Mouse (Mus musculus): ENCODE data around the gene Gm10638. TPM values are rescaled to one million over a fixed set of nuclear protein-coding genes. Genes with fewer than 3 reads are reported as not detected.

The Gm10638 gene
- polyA plus RNA-seq, 1 experiment from 2014 or later = 6.9 TPM

- no peaks in the 10 kb centered on the region for H3K27me3 ChIP-seq (ENCODE audit: control insufficient read depth, insufficient read depth, low read length)
- no peak overlapping the region for H3K4me2 ChIP-seq (replicated peaks; ENCODE audit: low read depth)
- H3K27ac ChIP-seq (replicated peaks) = no peak overlapping the region
- 85% methylated on average over 6 of the region's 6 CpGs for WGBS
- no peak for DNase-seq (ENCODE audit: low spot score)
- H3K4me3 ChIP-seq (ENCODE audit: low read depth, low read length) = no peak overlapping the region
- TF ChIP-seq CTCF (IDR thresholded peaks at IDR 0.05; ENCODE audit: low read depth) (peak; percentile 50), EP300 (optimal IDR thresholded peaks at IDR 0.05) (no peak)
- H3K4me1 ChIP-seq (replicated peaks; ENCODE audit: control insufficient read depth, insufficient read depth) = no peaks in the 10 kb centered on the region
- H3K9me3 ChIP-seq (ENCODE audit: control insufficient read depth, low read length) = no peaks in the 10 kb centered on the region
- no peak for ATAC-seq (ENCODE audit: low FRiP score, low TSS enrichment)
- peaks cover 3% of the 10 kb centered on the region; the same call in 1 of the 2 replicates for H3K36me3 ChIP-seq (ENCODE audit: control insufficient read depth, insufficient read depth, low read length)
- no peak overlapping the region for H3K9ac ChIP-seq (ENCODE audit: low read length)
These were observed 24.6 kb upstream of the Gm10638 start for GRCm38 (mm10) chr8:86720756-86721459.

GRCm38 (mm10) chr8:86721490-86721889, 24.0 kb upstream of the Gm10638 start:
- ATAC-seq (ENCODE audit: low FRiP score, low TSS enrichment) = no peak
- Histone ChIP-seq H3K27me3 (ENCODE audit: control insufficient read depth, insufficient read depth, low read length) (no peaks in the 10 kb centered on the region), H3K4me2 (replicated peaks; ENCODE audit: low read depth) (no peak overlapping the region), H3K4me1 (replicated peaks; ENCODE audit: control insufficient read depth, insufficient read depth) (no peaks in the 10 kb centered on the region), H3K27ac (replicated peaks) (no peak overlapping the region), H3K36me3 (ENCODE audit: control insufficient read depth, insufficient read depth, low read length) (peaks cover 3% of the 10 kb centered on the region; the same call in 1 of the 2 replicates), H3K9ac (ENCODE audit: low read length) (no peak overlapping the region), H3K4me3 (ENCODE audit: low read depth, low read length) (no peak overlapping the region), H3K9me3 (ENCODE audit: control insufficient read depth, low read length) (no peaks in the 10 kb centered on the region)
- TF ChIP-seq CTCF (IDR thresholded peaks at IDR 0.05; ENCODE audit: low read depth) (no peak), EP300 (optimal IDR thresholded peaks at IDR 0.05) (no peak)
- no peak for DNase-seq (ENCODE audit: low spot score)
- WGBS = 75% methylated on average over 2 of the region's 2 CpGs

- H3K4me1 ChIP-seq (replicated peaks; ENCODE audit: control insufficient read depth, insufficient read depth) = peaks cover 11% of the 10 kb centered on the region; the same call in 1 of the 2 replicates
- no peak for TF ChIP-seq EP300 (optimal IDR thresholded peaks at IDR 0.05)
- 59% methylated on average over 6 of the region's 6 CpGs for WGBS
- no peak overlapping the region for H3K4me2 ChIP-seq (replicated peaks; ENCODE audit: low read depth)
- no peaks in the 10 kb centered on the region for H3K36me3 ChIP-seq (ENCODE audit: control insufficient read depth, insufficient read depth, low read length)
- ATAC-seq (ENCODE audit: low FRiP score, low TSS enrichment) (no peak), DNase-seq (ENCODE audit: low spot score) (no peak)
- no peaks in the 10 kb centered on the region for H3K9me3 ChIP-seq (ENCODE audit: control insufficient read depth, low read length)
- no peak overlapping the region for H3K4me3 ChIP-seq (ENCODE audit: low read depth, low read length)
- no peak overlapping the region for H3K27ac ChIP-seq (replicated peaks)
- H3K27me3 ChIP-seq (ENCODE audit: control insufficient read depth, insufficient read depth, low read length) = no peaks in the 10 kb centered on the region
- no peak overlapping the region for H3K9ac ChIP-seq (ENCODE audit: low read length)
These were observed 18.5 kb upstream of the Gm10638 start for GRCm38 (mm10) chr8:86726959-86727358.

DNA sequence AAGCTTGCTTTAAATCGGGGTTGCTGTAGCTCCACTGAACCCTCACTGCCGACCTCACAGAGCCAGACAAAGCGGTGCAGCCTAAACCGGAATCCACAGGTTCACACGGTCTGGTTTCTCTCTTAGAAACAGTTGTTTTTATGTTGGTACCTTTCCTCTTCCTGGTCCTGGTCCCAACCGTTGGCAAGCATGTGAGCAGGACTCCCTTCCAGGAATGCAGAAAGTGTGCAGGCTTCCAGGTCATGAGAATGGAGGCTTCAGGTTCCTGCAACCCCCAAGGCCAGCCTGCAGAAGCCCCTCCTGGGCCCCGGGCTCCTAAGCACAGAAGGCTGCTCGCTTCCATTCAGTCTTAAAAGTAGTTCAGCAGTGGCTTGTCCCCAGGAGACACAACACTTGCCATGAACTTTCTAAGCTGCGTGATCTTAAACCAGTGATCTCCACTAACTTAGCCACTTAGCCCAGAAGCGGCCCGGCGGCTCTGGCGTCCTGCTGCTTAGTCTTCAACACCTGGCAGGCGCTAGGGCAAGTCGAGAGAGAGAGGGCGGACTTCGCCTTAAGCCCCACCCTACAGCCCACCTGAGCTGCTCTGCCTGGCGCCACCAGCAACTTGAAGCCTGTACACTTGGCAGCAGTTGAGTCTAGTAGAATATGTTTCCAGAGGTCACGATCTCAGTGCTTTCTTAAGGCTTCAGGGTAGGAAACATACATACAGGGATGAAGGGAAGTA, 17.1 kb upstream of the Gm10638 start:
- ATAC-seq (ENCODE audit: low FRiP score, low TSS enrichment) (peak; percentile 53), DNase-seq (ENCODE audit: low spot score) (peak; percentile 55)
- Histone ChIP-seq H3K9ac (ENCODE audit: low read length) (no peak overlapping the region), H3K27ac (replicated peaks) (peak overlapping the region; percentile 58), H3K4me1 (replicated peaks; ENCODE audit: control insufficient read depth, insufficient read depth) (peaks cover 11% of the 10 kb centered on the region; the same call in 1 of the 2 replicates), H3K27me3 (ENCODE audit: control insufficient read depth, insufficient read depth, low read length) (no peaks in the 10 kb centered on the region), H3K9me3 (ENCODE audit: control insufficient read depth, low read length) (no peaks in the 10 kb centered on the region), H3K4me3 (ENCODE audit: low read depth, low read length) (no peak overlapping the region), H3K4me2 (replicated peaks; ENCODE audit: low read depth) (peak overlapping the region; percentile 5; the same call in 1 of the 2 replicates), H3K36me3 (ENCODE audit: control insufficient read depth, insufficient read depth, low read length) (no peaks in the 10 kb centered on the region)
- no peak for TF ChIP-seq EP300 (optimal IDR thresholded peaks at IDR 0.05)
- TF ChIP-seq CTCF (IDR thresholded peaks at IDR 0.05; ENCODE audit: low read depth) = no peak
- 49% methylated on average over 19 of the region's 19 CpGs for WGBS

DNA sequence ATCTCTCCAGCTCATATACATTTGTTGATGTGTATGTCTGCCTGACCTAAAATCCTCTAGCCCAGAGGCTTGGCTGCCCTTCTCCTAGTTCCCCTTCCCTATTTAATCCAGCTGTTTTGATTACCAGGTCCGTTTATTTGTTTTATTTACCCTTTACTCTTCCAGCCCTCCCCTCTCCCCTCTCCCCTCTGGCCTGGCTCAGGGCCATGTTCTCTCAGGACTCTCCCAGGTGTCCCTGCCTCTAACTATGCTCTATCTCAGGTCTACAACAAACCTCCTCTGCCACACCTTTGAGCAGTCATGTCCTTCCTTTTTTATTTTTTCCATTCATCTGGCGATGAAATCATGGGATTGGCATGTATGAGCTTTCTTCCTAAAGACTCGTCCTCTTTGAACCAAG, 15.2 kb upstream of the Gm10638 start:
- Histone ChIP-seq H3K9me3 (ENCODE audit: control insufficient read depth, low read length) (no peaks in the 10 kb centered on the region), H3K36me3 (ENCODE audit: control insufficient read depth, insufficient read depth, low read length) (no peaks in the 10 kb centered on the region), H3K27me3 (ENCODE audit: control insufficient read depth, insufficient read depth, low read length) (no peaks in the 10 kb centered on the region), H3K9ac (ENCODE audit: low read length) (no peak overlapping the region), H3K27ac (replicated peaks) (no peak overlapping the region), H3K4me2 (replicated peaks; ENCODE audit: low read depth) (no peak overlapping the region), H3K4me3 (ENCODE audit: low read depth, low read length) (no peak overlapping the region), H3K4me1 (replicated peaks; ENCODE audit: control insufficient read depth, insufficient read depth) (peaks cover 11% of the 10 kb centered on the region; the same call in 1 of the 2 replicates)
- 13% methylated on average over 3 of the region's 3 CpGs for WGBS
- TF ChIP-seq EP300 (optimal IDR thresholded peaks at IDR 0.05) (no peak), CTCF (IDR thresholded peaks at IDR 0.05; ENCODE audit: low read depth) (no peak)
- no peak for ATAC-seq (ENCODE audit: low FRiP score, low TSS enrichment)
- DNase-seq (ENCODE audit: low spot score) = no peak

GRCm38 (mm10) chr8:86730860-86731259, 14.6 kb upstream of the Gm10638 start:
- ATAC-seq (ENCODE audit: low FRiP score, low TSS enrichment) (no peak), DNase-seq (ENCODE audit: low spot score) (no peak)
- peaks cover 11% of the 10 kb centered on the region; the same call in 1 of the 2 replicates for H3K4me1 ChIP-seq (replicated peaks; ENCODE audit: control insufficient read depth, insufficient read depth)
- no peaks in the 10 kb centered on the region for H3K9me3 ChIP-seq (ENCODE audit: control insufficient read depth, low read length)
- no peak overlapping the region for H3K4me3 ChIP-seq (ENCODE audit: low read depth, low read length)
- H3K9ac ChIP-seq (ENCODE audit: low read length) = no peak overlapping the region
- no peaks in the 10 kb centered on the region for H3K27me3 ChIP-seq (ENCODE audit: control insufficient read depth, insufficient read depth, low read length)
- H3K4me2 ChIP-seq (replicated peaks; ENCODE audit: low read depth) = no peak overlapping the region
- no peak overlapping the region; the same call in 1 of the 2 replicates for H3K27ac ChIP-seq (replicated peaks)
- no peaks in the 10 kb centered on the region for H3K36me3 ChIP-seq (ENCODE audit: control insufficient read depth, insufficient read depth, low read length)
- TF ChIP-seq CTCF (IDR thresholded peaks at IDR 0.05; ENCODE audit: low read depth) = no peak
- no peak for TF ChIP-seq EP300 (optimal IDR thresholded peaks at IDR 0.05)
- WGBS = 82% methylated on average over 1 of the region's 1 CpGs

Data from stomach, postnatal 0 days (tissue).